Mouse (Mus musculus) adrenal gland (tissue): Measurements from ENCODE around the gene Chm.
"Not testable (repeated sequence)": the region's sequence is repeated elsewhere in the genome, so short reads cannot be mapped to it uniquely, and the experiment has no call there.

Source experiments
- intact Hi-C: fragments of 180-260 bp; cut with DNase I; formaldehyde crosslinking; loops from one replicate; pipeline ENCODE4 v1.15.1; 2025
- long read RNA-seq, 2 experiments: library from polyadenylated mRNA; unstranded; transcript quantifications; one replicate each; pipeline ENCODE4 v2.0.0; 2020; ENCODE audit warnings: borderline replicate concordance in 1 of 2; ENCODE audit not compliant: insufficient replicate concordance in 1 of 2
- microRNA-seq, 2 experiments: library from miRNA; unstranded; fragments of <30 nt; microRNA quantifications; one replicate each; pipeline ENCODE4; 2019

Chm gene
- long read RNA-seq, experiment 1, full-length matches to known transcripts = 2 of 6 reads
- long read RNA-seq, experiment 1, partial matches to known transcripts = 1 of 6 reads
- long read RNA-seq, experiment 1, other reads (novel, unspliced or antisense) = 3 of 6 reads
- long read RNA-seq, experiment 2, full-length matches to known transcripts = 3 of 9 reads
- long read RNA-seq, experiment 2, partial matches to known transcripts = 1 of 9 reads
- long read RNA-seq, experiment 2, other reads (novel, unspliced or antisense) = 5 of 9 reads

- intact Hi-C loops = no loop called here
These were observed at the start of gene Chm for GRCm38 (mm10) chrX:113185230-113185985. TSS of gene Chm (minus strand) at chrX:113185517.

- intact Hi-C loops = no loop called here
These were observed 8.6 kb upstream of the Chm start for GRCm38 (mm10) chrX:113193901-113194300.

GRCm38 (mm10) chrX:113184569-113185229, 618 bp downstream of the Chm start:
- intact Hi-C loops = no loop called here

DNA sequence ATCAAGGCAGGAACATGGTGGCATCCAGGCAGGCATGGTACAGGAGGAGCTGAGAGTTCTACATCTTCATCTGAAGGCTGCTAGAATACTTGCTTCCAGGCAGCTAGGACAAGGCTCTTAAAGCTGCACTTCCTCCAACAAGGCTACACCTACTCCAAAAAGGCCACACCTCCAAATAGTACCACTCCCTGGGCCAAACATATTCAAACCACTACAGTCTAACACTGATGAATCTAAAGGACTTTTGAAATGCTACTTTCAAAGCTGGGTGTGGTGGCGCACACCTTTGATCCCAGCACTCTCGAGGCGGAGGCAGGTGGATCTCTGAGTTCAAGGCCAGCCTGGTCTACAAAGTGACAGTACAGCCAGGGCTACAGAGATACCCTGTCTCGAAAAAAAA, 4.5 kb downstream of the Chm start:
- intact Hi-C loops = not testable (repeated sequence)

DNA sequence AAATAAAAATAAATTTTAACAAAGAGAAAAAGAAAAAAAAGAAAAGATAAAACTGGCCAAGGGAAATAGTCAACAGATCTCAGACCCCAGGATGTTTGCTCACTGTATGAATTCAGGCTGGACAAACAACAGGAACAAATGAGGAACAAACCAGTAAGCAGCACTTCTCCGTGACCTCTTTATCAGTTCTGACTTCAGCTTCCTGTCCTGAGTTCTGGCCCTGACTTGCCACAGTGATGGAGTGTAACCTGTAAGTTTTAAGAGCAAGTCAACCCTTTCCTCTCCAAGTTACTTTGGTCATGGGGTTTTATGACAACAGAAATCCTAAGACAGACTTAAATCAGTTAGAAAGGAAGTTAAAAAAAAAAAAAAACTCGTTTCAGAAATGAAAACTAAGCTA, 12.6 kb downstream of the Chm start:
- intact Hi-C loops = no loop called here

GRCm38 (mm10) chrX:113172271-113172670, 13.0 kb downstream of the Chm start:
- intact Hi-C loops = no loop called here

- intact Hi-C loops = no loop called here
These were observed 25.0 kb downstream of the Chm start for GRCm38 (mm10) chrX:113160268-113160860.

DNA sequence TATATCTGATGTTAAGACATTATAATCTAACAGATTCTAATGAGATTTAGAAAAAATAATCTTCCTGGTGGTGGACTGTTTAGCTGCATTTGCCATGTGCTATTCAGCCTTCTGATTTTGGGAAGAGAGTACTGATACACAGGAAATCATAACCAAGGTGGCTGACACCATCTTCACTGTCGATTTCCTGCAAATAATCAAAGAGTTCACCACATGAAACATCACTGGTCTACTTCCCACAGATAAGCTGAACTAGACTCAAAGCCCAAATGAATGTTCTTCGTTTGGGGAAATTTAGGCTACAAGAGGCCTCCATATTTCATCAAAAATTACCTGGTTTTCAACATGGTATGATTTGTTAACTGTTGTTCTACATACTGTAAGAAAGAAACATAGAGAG, 101.1 kb downstream of the Chm start:
- intact Hi-C loops = no loop called here

DNA sequence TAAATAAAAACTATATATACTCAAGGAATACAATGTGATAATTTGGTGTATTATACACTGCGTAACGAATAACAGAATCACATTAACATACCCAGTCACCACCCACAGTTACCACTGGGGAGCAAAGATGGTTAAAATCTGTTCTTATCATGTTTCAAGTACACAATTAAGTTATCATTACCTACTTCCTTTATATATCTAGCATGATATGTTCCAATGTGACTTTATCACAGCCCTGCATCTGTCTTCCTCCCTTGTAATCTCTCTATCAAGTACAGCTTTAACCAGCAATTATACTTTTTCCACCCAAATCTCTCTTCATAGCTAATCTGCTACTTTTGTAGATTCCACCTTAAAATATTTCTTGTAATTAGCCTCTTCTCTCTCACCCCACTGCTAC, 109.3 kb downstream of the Chm start:
- intact Hi-C loops = no loop called here

- intact Hi-C loops = no loop called here
These were observed 110.5 kb downstream of the Chm start for GRCm38 (mm10) chrX:113074823-113075222.

DNA sequence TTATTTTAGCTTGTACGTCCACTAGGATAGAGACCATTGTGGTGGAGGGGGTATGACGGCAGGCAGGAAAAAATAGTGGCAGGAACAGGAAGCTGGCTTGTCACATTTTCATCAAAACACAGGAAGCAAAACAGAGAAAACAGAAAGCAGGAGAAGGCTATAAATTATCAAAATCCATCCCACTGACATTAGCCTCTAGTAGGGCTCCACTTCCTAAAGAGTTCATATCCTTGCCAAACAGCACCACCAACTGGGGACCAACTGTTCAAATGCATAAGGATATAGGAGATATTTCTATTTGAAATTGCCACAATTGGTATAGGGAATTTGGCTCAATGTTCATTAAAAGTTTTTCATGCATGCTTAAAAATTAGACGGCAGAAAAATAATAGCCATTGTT, 181.7 kb downstream of the Chm start:
- intact Hi-C loops = no loop called here

DNA sequence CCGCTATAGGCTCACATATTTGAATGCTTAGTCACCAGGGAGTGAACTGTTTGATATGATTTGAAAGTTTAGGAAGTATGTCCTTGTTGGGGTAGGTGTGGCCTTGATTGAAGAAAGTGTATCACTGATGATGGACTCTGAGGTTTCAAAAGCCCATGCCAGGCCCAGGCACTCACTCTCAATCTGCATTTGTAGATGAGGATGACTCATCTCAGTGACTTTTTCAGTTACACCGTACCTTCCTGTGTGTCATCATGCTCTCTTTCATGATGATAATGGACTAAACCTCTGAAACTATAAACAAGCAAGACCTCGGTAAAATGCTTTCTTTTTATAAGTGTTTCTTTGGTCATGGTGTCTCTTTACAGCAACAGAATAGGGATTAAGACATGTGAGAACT, 183.1 kb downstream of the Chm start:
- intact Hi-C loops = no loop called here

Small RNA genes lying within 50 kb of the gene (microRNA-seq; reads per million reads assigned to microRNA genes)
- gene Mir361 = 1,958 to 2,128 reads per million in 2 experiments
